Comparison of ENCODE assay signal across 8 mouse cellular contexts in genomic region chr11:3452769-3453168, GRCm38 (mm10). TPM values are rescaled to one million over a fixed set of nuclear protein-coding genes. Genes with fewer than 3 reads are reported as not detected.
DNase-seq lines count a peak whose midpoint lies in the region; ATAC-seq lines count a peak whose summit lies in the region.

No protein-coding gene starts in this region.

- peak overlapping the region; percentile 91 for H3K9ac ChIP-seq in embryonic facial prominence, embryonic 13.5 days

- H3K9me3 ChIP-seq in embryonic facial prominence, embryonic 13.5 days = no peaks in the 10 kb centered on the region

- H3K27ac ChIP-seq in embryonic facial prominence, embryonic 13.5 days = peak overlapping the region; percentile 91

- H3K4me1 ChIP-seq in embryonic facial prominence, embryonic 13.5 days = peaks cover 20% of the 10 kb centered on the region

- ATAC-seq in embryonic facial prominence, embryonic 13.5 days (ENCODE audit: insufficient number of reproducible peaks, insufficient read depth, low FRiP score, low TSS enrichment, low read depth) = no peak

- peak overlapping the region; percentile 93 for H3K4me3 ChIP-seq in embryonic facial prominence, embryonic 13.5 days

- DNase-seq in adrenal gland, postnatal 36 days = peak; percentile 36 to 48
- DNase-seq in adrenal gland, adult 18-20 months (ENCODE audit: low spot score in 2 of 2) = no peak
- DNase-seq in ES-CJ7 (ENCODE audit: low read depth, low spot score) (peak; percentile 74), liver (peak; percentile 28)
- DNase-seq in induced T-regulatory cell, adult 2 months (ENCODE audit: low read depth) = peak; percentile 52
- peak; percentile 41 for DNase-seq in neural tube, embryonic 10.5 days (ENCODE audit: extremely low spot score, low spot score)
- no peak for DNase-seq in c-Kit-positive CD71-positive TER-119-positive erythroid progenitor cells, embryonic 14.5 days (ENCODE audit: low spot score)

- WGBS in embryonic facial prominence, embryonic 13.5 days = under 1% methylated on average over 9 of the region's 9 CpGs

- peaks cover 13% of the 10 kb centered on the region for H3K36me3 ChIP-seq in embryonic facial prominence, embryonic 13.5 days

- H3K27me3 ChIP-seq in embryonic facial prominence, embryonic 13.5 days = no peaks in the 10 kb centered on the region

- H3K4me2 ChIP-seq in embryonic facial prominence, embryonic 13.5 days = peak overlapping the region; percentile 88

RNA-seq across cellular contexts. Expression of gene Rnf185, which starts 0.6 kb away (rescaled TPM):
- 10 to 100 TPM; 30.8 to 42.9 TPM for total RNA-seq in adrenal gland, postnatal 36 days (2021)
- total RNA-seq in adrenal gland, adult 18-20 months (2021) = 10 to 100 TPM; 31.9 to 35.3 TPM
- 34.0 and 34.1 TPM in 2 replicates for polyA plus RNA-seq in embryonic facial prominence, embryonic 13.5 days (2015; fragmentation: Nextera tagmentation; extraction: Ambion mirVana)

RNA-seq across cellular contexts. Expression of gene Pla2g3, which starts 35.3 kb away (rescaled TPM):
- total RNA-seq in adrenal gland, postnatal 36 days (2021) = under 1 TPM in 1 of 2 experiments, not detected in 1; 0.20 TPM
- under 1 TPM in 1 of 2 experiments, not detected in 1; 0.23 TPM for total RNA-seq in adrenal gland, adult 18-20 months (2021)
- 0.51 and 0.60 TPM in 2 replicates for polyA plus RNA-seq in embryonic facial prominence, embryonic 13.5 days (2015; fragmentation: Nextera tagmentation; extraction: Ambion mirVana)

RNA-seq across cellular contexts. Expression of gene Limk2, which starts 43.8 kb away (rescaled TPM):
- 10 to 100 TPM; 15.6 to 25.4 TPM for total RNA-seq in adrenal gland, postnatal 36 days (2021)
- total RNA-seq in adrenal gland, adult 18-20 months (2021) = 10 to 100 TPM; 15.0 to 18.9 TPM
- 80.5 and 84.3 TPM in 2 replicates for polyA plus RNA-seq in embryonic facial prominence, embryonic 13.5 days (2015; fragmentation: Nextera tagmentation; extraction: Ambion mirVana)

RNA-seq across cellular contexts. Expression of gene Inpp5j, which starts 51.9 kb away (rescaled TPM):
- total RNA-seq in adrenal gland, postnatal 36 days (2021) = under 1 TPM; 0.66 to 0.76 TPM
- total RNA-seq in adrenal gland, adult 18-20 months (2021) = under 1 TPM; 0.60 to 0.90 TPM
- polyA plus RNA-seq in embryonic facial prominence, embryonic 13.5 days (2015; fragmentation: Nextera tagmentation; extraction: Ambion mirVana) = 0.48 and 0.85 TPM in 2 replicates

Comparison
In these comparisons a context has a peak if more than half of its experiments do, and no peak if none do; other contexts are left out.
1. DNase-seq: peak in adrenal gland, postnatal 36 days (2 of 2), ES-CJ7 (single experiment), induced T-regulatory cell, adult 2 months (single experiment), liver (single experiment) and neural tube, embryonic 10.5 days (single experiment); none in adrenal gland, adult 18-20 months (0 of 2) and c-Kit-positive CD71-positive TER-119-positive erythroid progenitor cells, embryonic 14.5 days (single experiment).